Mouse (Mus musculus) forebrain, embryonic 11.5 days (tissue): ENCODE measurements around the gene Gm21992. TPM values are rescaled to one million over a fixed set of nuclear protein-coding genes. Genes with fewer than 3 reads are reported as not detected.
"Not testable (repeated sequence)": the region's sequence is repeated elsewhere in the genome, so short reads cannot be mapped to it uniquely, and the experiment has no call there.

Experiments
- ATAC-seq: fragments of 200-750 bp; cut with Nextera tagmentation; replicated peaks from 2 replicates; pipeline ENCODE4 v1.8.0; 2017; ENCODE audit warnings: moderate TSS enrichment; ENCODE audit not compliant: low FRiP score
- DNase-seq: peaks from one replicate; pipeline ENCODE4 v3.0.0-alpha.2; 2017; ENCODE audit warnings: low spot score
- H3K27ac ChIP-seq: fragments of 300-500 bp; sonication (generic); 2 replicates; pipeline ENCODE4 v1.5.1; 2014; ENCODE audit warnings: low read depth, low read length
- H3K27me3 ChIP-seq: fragments of 300-500 bp; sonication (generic); 2 replicates; pipeline ENCODE4 v1.6.1; 2014; ENCODE audit warnings: mild to moderate bottlenecking, low read length, mixed read lengths; ENCODE audit not compliant: control insufficient read depth, insufficient read depth
- H3K36me3 ChIP-seq: fragments of 300-500 bp; sonication (generic); 2 replicates; pipeline ENCODE4 v1.6.1; 2014; ENCODE audit warnings: mild to moderate bottlenecking, low read length, moderate library complexity, mixed read lengths; ENCODE audit not compliant: control insufficient read depth, insufficient read depth
- H3K4me1 ChIP-seq: fragments of 300-500 bp; sonication (generic); replicated peaks from 2 replicates; pipeline ENCODE4 v1.6.1; 2014; ENCODE audit warnings: low read length, mixed read lengths; ENCODE audit not compliant: control insufficient read depth, insufficient read depth
- H3K4me2 ChIP-seq: fragments of 300-500 bp; sonication (generic); 2 replicates; pipeline ENCODE4 v1.6.1; 2014; ENCODE audit warnings: low read depth, mild to moderate bottlenecking, low read length, moderate library complexity, mixed read lengths; ENCODE audit not compliant: severe bottlenecking
- H3K4me3 ChIP-seq: fragments of 300-500 bp; sonication (generic); 2 replicates; pipeline ENCODE4 v1.5.1; 2014; ENCODE audit warnings: low read depth, low read length
- H3K9ac ChIP-seq: fragments of 300-500 bp; sonication (generic); 2 replicates; pipeline ENCODE4 v1.6.1; 2014; ENCODE audit warnings: low read length
- H3K9me3 ChIP-seq: fragments of 300-500 bp; sonication (generic); 2 replicates; pipeline ENCODE4 v1.6.1; 2016; ENCODE audit warnings: low read length, mixed read lengths; ENCODE audit not compliant: control insufficient read depth
- WGBS: fragments of 180-500 bp; shearing (Covaris S2); extraction: QIAGEN DNeasy Blood & Tissue Kit; methylation state at CpG from one replicate; pipeline ENCODE4 v1.1.7; 2014; 5-methylcytosine and 5-hydroxymethylcytosine counted together
- polyA plus RNA-seq: library from polyadenylated mRNA; unstranded; fragments of >200 nt; fragmentation: Nextera tagmentation; extraction: Ambion mirVana; gene quantifications from 2 replicates; pipeline ENCODE4 v1.2.1, GENCODE M21; 2014

Gm21992 gene
- polyA plus RNA-seq, 1 experiment from 2014 or later, result 31.9 TPM

DNA sequence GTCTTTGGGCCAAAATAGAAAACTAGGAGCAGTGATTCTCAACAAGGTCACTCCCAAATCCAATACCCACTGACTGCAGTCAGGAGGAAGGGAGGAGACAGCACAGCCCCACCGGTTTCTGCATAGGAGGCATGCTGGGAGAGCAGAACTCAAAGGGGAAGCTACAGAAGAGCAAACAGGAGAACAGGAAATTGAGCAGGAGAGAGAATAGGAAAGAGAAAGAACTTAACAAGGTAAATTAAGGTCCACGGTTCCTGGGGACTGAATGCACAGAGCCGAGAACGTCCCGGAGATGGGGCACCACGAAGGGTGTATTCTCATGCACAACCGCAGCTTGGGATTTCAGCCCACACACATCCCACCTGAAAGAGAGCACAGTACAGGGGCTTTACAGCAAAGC is 26.2 kb downstream of the Gm21992 start:
- Histone ChIP-seq H3K9ac (no peak overlapping the region), H3K36me3 (peaks cover 20% of the 10 kb centered on the region; the same call in 1 of the 2 replicates), H3K27me3 (no peaks in the 10 kb centered on the region), H3K27ac (no peak overlapping the region), H3K4me2 (no peak overlapping the region), H3K4me3 (no peak overlapping the region), H3K9me3 (no peaks in the 10 kb centered on the region), H3K4me1 (no peaks in the 10 kb centered on the region; the same call in 1 of the 2 replicates)
- WGBS, result 94% methylated on average over 7 of the region's 7 CpGs
- DNase-seq, result no peak
- ATAC-seq, result no peak

DNA sequence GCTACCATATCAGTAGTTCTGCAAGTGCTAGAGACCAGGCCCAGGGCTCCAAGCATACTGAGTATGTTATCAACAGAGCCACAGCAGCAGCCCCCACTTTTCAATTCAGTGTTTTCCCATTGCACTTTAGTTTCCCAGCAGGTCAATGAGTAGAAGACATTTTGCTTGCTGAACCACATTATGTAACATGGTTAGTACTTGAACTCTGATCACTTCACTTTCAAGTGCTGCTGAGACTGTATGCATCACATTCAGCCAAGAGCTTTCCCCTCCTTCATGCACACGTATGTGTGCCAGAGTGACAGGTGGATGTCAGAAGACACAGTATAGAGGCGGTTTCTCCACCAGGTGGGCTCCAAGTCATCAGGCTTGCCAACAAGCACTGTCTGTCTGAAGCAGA is 28.5 kb downstream of the Gm21992 start:
- 96% methylated on average over 2 of the region's 2 CpGs for WGBS
- Histone ChIP-seq H3K27ac (no peak overlapping the region), H3K9ac (no peak overlapping the region), H3K9me3 (no peaks in the 10 kb centered on the region), H3K36me3 (peaks cover 20% of the 10 kb centered on the region; the same call in 1 of the 2 replicates), H3K27me3 (no peaks in the 10 kb centered on the region), H3K4me1 (no peaks in the 10 kb centered on the region), H3K4me2 (no peak overlapping the region), H3K4me3 (no peak overlapping the region)
- DNase-seq, result no peak
- no peak for ATAC-seq

DNA sequence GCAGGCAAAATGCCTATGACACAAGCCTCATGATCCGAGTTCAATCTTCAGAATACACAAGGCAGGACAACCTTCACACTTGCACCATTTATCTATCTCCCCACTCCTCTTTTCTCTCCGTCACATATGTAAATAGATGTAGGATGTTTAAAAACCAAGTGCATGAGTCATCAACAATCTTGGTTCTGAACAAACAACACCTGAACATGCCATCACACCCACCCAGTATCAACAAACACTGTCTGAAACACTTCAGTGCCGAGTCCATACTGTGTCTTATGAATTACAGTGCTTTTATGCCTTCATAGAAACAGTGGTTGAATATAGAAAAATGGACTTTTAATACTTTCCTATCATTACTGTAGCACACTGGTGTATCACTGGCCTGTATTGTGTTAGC is 38.6 kb downstream of the Gm21992 start:
- WGBS, result 92% methylated on average over 3 of the region's 3 CpGs
- H3K36me3 ChIP-seq, result 0 out of 2 replicates have a peak, but pooled peaks cover 3% of the 10 kb centered on the region

DNA sequence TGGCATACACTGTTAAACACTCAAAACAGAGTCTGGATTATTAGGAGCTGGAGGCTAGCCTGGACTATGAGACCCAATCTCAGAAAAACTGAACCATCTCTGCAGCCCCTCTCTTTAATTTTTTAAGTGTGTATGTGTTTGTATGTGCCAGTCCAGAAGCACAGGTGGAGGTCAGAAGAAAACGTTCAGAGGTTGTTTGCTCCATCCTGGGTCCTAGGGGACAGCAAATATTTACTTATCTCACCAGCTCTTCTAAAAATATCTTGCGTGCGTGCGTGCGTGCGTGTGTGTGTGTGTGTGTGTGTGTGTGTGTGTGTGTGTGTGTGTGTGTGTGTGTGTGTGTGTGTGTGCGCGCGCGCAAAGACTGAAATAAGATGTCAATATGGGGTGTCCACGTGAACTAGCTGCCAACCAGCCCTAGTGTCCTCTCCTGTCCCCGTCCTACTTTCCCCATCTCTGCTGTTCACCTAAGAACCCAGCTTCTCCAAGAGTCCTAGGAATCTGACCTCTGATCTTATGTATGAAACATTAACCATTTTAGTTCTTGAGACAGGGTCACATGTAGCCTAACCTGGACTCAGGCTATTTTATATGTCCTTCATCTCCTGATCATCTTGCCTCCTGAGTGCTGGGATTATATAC is 43.8 kb downstream of the Gm21992 start:
- no peak for ATAC-seq
- Histone ChIP-seq H3K4me3 (no peak overlapping the region), H3K36me3 (peaks cover 6% of the 10 kb centered on the region), H3K27ac (no peak overlapping the region), H3K9me3 (no peaks in the 10 kb centered on the region), H3K9ac (no peak overlapping the region), H3K4me2 (no peak overlapping the region), H3K4me1 (no peaks in the 10 kb centered on the region), H3K27me3 (no peaks in the 10 kb centered on the region)
- no peak for DNase-seq
- WGBS, result 96% methylated on average over 12 of the region's 12 CpGs

More for the DNA sequence above, 38.6 kb downstream of the Gm21992 start:
- Histone ChIP-seq H3K9ac (no peak overlapping the region), H3K4me1 (no peaks in the 10 kb centered on the region), H3K4me2 (no peak overlapping the region), H3K27me3 (no peaks in the 10 kb centered on the region), H3K27ac (no peak overlapping the region), H3K4me3 (no peak overlapping the region), H3K9me3 (no peaks in the 10 kb centered on the region)
- no peak for ATAC-seq
- DNase-seq, result no peak

DNA sequence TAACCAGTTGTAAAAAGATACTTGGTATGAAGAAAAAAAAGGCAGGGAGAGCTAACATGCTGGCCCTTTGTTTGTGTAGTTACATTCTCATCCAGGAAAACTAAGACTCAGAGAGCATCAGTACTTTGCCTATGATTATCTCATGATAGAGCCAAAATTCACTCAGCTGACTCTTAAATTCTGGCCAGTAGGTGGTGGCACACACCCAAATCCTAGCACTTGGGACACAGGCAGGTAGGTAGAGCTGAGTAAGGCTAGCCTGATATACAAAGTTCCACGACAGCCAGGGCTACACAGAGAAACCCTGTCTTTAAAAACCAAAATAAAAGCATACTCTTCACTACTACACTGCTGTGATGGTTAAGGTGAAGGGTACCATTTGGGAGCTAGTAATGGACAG is 48.5 kb downstream of the Gm21992 start:
- Histone ChIP-seq H3K9me3 (no peaks in the 10 kb centered on the region), H3K4me2 (no peak overlapping the region), H3K27me3 (no peaks in the 10 kb centered on the region), H3K9ac (no peak overlapping the region), H3K36me3 (peaks cover 3% of the 10 kb centered on the region), H3K4me1 (peaks cover 7% of the 10 kb centered on the region; the same call in 1 of the 2 replicates), H3K4me3 (no peak overlapping the region), H3K27ac (no peak overlapping the region)
- no peak for DNase-seq
- no peak for ATAC-seq
- WGBS, result 59% methylated on average over 1 of the region's 1 CpGs

DNA sequence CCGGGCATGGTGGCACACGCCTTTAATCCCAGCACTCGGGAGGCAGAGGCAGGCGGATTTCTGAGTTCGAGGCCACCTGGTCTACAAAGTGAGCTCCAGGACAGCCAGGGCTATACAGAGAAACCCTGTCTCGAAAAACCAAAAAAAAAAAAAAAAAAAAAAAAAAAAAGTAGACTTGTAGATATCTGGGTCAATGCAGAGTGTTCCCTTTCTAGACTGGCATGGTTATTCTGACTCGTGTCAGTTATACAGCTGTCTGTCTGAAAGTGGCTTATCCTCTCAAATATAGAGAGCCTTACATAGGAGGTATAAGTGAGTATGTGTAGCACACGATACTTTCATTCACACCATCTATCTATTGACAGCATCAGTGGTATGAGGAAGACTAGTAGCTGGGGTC is 50.9 kb downstream of the Gm21992 start:
- not testable (repeated sequence) for H3K36me3 ChIP-seq

DNA sequence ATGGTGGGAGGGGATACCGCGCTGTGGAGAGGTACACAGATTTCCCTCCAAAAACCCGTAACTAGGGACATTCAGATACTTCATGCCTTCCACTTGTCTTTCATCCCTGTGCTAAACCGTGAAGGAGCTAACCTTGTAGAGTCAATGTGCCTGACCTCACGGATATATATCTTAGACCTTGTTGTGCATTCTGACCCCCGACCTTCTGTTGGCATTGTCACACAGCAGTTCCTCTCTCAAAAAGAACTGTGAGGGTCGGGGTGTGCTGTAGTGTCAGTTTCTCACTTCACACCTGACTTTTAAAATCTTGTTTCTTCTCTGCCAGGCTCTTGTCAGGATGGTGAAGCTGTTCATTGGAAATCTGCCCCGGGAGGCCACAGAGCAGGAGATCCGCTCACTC is 54.5 kb downstream of the Gm21992 start:
- ATAC-seq, result no peak
- Histone ChIP-seq H3K9me3 (no peaks in the 10 kb centered on the region), H3K9ac (peak overlapping the region; percentile 97), H3K4me3 (peak overlapping the region; percentile 73), H3K36me3 (no peaks in the 10 kb centered on the region; the same call in 1 of the 2 replicates), H3K4me1 (peaks cover 10% of the 10 kb centered on the region; the same call in 1 of the 2 replicates), H3K27ac (peak overlapping the region; percentile 95), H3K27me3 (no peaks in the 10 kb centered on the region), H3K4me2 (peak overlapping the region; percentile 79)
- DNase-seq, result no peak
- WGBS, result 8% methylated on average over 9 of the region's 9 CpGs

More for the DNA sequence above, 50.9 kb downstream of the Gm21992 start:
- H3K9ac ChIP-seq, DNase-seq, H3K4me2 ChIP-seq, H3K27me3 ChIP-seq, H3K9me3 ChIP-seq, H3K4me3 ChIP-seq, ATAC-seq, H3K27ac ChIP-seq: not testable (repeated sequence)
- WGBS, result 94% methylated on average over 8 of the region's 8 CpGs
- peaks cover 10% of the 10 kb centered on the region; the same call in 1 of the 2 replicates for H3K4me1 ChIP-seq

DNA sequence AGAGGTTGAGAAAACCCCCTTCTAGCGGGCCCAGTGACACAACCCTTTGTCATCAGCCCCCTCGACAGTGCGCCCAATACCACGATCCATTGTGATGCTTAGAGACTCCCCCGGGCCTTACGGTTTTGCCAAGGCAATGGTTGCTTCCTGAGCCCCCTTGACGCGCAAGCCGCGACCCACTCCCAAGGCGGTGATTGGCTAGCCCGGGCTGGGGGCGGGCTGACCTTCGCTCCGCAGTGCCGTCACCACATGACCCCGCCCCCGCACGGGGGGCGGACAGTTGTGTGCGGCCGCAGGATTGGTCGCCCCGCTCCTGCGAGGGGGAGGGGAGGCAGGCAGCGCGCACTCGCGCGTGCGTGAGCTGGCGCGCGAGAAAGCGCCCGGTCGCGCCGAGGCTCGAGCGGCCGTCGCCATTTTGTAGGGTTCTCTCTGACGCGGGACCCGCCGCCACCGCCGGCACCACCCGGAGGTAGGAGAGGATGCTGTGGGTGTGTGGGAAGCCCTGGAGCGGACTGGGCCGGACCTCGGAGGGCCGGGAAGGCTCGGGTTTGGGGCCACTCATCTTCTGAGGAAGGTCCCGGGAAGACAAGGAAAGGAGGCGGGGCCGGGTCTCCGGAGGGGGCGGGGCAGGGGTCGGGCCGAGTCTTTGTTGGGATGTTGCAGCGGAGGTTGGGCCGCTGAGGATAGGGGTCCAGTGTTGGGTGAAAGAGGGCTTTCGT is 55.1 kb downstream of the Gm21992 start, which contains the start of gene Rbm4b:
Gene Rbm4b (plus strand): TSS at position 305 of the 719 bp plus-strand sequence.
- Histone ChIP-seq H3K9me3 (no peaks in the 10 kb centered on the region), H3K27ac (peak within 1 kb of the TSS; percentile 95), H3K4me3 (peak within 1 kb of the TSS; percentile 73), H3K4me1 (peaks cover 10% of the 10 kb centered on the region; the same call in 1 of the 2 replicates), H3K27me3 (no peaks in the 10 kb centered on the region), H3K4me2 (peak within 1 kb of the TSS; percentile 79), H3K9ac (peak within 1 kb of the TSS; percentile 97), H3K36me3 (no peaks in the 10 kb centered on the region; the same call in 1 of the 2 replicates)
- ATAC-seq, result peak; percentile 97
- under 1% methylated on average over 62 of the region's 65 CpGs for WGBS
- peak; percentile 100 for DNase-seq
